Mouse (Mus musculus): ENCODE results near the gene Gabrb2.

Gabrb2 gene

GRCm38 (mm10) chr11:42521960-42522359, 102.4 kb downstream of the Gabrb2 start:
- POLR2A ChIA-PET = no interaction called here
- CTCF ChIA-PET = no interaction called here

- POLR2A ChIA-PET = no interaction called here
- CTCF ChIA-PET = no interaction called here
Measured at GRCm38 (mm10) chr11:42528226-42528881, 108.8 kb downstream of the Gabrb2 start.

- CTCF ChIA-PET = interaction anchor here in 1 of 4 experiments (0.6 kb wide), 1 partner anchor 8 kb away, joined by 3 read pairs; no protein-coding TSS in a partner anchor
- POLR2A ChIA-PET = interaction anchor here in 2 of 4 experiments (0.6 kb wide), 2 partner anchors 90 to 993 kb away, joined by 3 read pairs; no protein-coding TSS in a partner anchor
Measured at GRCm38 (mm10) chr11:42532577-42532976, 113.0 kb downstream of the Gabrb2 start.

GRCm38 (mm10) chr11:42535286-42535685, 115.7 kb downstream of the Gabrb2 start:
- ChIA-PET POLR2A (no interaction called here), CTCF (interaction anchor here in 2 of 4 experiments (0.7 kb wide), 2 partner anchors 95 to 566 kb away, joined by 4 to 9 read pairs; no protein-coding TSS in a partner anchor)

- ChIA-PET CTCF (no interaction called here), POLR2A (no interaction called here)
Measured at GRCm38 (mm10) chr11:42535861-42536260, 116.3 kb downstream of the Gabrb2 start.

- CTCF ChIA-PET = no interaction called here
- POLR2A ChIA-PET = no interaction called here
Measured at GRCm38 (mm10) chr11:42542861-42543260, 123.3 kb downstream of the Gabrb2 start.

- ChIA-PET CTCF (no interaction called here), POLR2A (no interaction called here)
Measured at GRCm38 (mm10) chr11:42566023-42566422, 146.5 kb downstream of the Gabrb2 start.

- ChIA-PET POLR2A (no interaction called here), CTCF (no interaction called here)
Measured at GRCm38 (mm10) chr11:42571467-42571866, 151.9 kb downstream of the Gabrb2 start.

GRCm38 (mm10) chr11:42575146-42575873, 155.8 kb downstream of the Gabrb2 start:
- ChIA-PET CTCF (no interaction called here), POLR2A (no interaction called here)

GRCm38 (mm10) chr11:42579804-42580203, 160.2 kb downstream of the Gabrb2 start:
- CTCF ChIA-PET = no interaction called here
- POLR2A ChIA-PET = no interaction called here

GRCm38 (mm10) chr11:42581123-42581522, 161.6 kb downstream of the Gabrb2 start:
- POLR2A ChIA-PET = no interaction called here
- CTCF ChIA-PET = no interaction called here

GRCm38 (mm10) chr11:42581753-42582152, 162.2 kb downstream of the Gabrb2 start:
- POLR2A ChIA-PET = no interaction called here

GRCm38 (mm10) chr11:42592418-42592817, 172.9 kb downstream of the Gabrb2 start:
- CTCF ChIA-PET = no interaction called here
- POLR2A ChIA-PET = no interaction called here

More at GRCm38 (mm10) chr11:42581753-42582152, 162.2 kb downstream of the Gabrb2 start:
- CTCF ChIA-PET = no interaction called here

GRCm38 (mm10) chr11:42606225-42606624, 186.7 kb downstream of the Gabrb2 start:
- ChIA-PET POLR2A (no interaction called here), CTCF (no interaction called here)

GRCm38 (mm10) chr11:42609128-42609763, 189.7 kb downstream of the Gabrb2 start:
- POLR2A ChIA-PET = no interaction called here
- CTCF ChIA-PET = no interaction called here

- ChIA-PET CTCF (no interaction called here), POLR2A (interaction anchor here in 1 of 4 experiments (0.7 kb wide), 1 partner anchor 1855 kb away, joined by 3 read pairs; no protein-coding TSS in a partner anchor)
Measured at GRCm38 (mm10) chr11:42618195-42618594, 198.6 kb downstream of the Gabrb2 start.

- CTCF ChIA-PET = no interaction called here
Measured at GRCm38 (mm10) chr11:42621109-42621508, 201.6 kb downstream of the Gabrb2 start.

GRCm38 (mm10) chr11:42650111-42650510, 230.6 kb downstream of the Gabrb2 start:
- CTCF ChIA-PET = no interaction called here
- POLR2A ChIA-PET = interaction anchor here in 1 of 4 experiments (0.5 kb wide), 1 partner anchor 251 kb away, joined by 3 read pairs; no protein-coding TSS in a partner anchor

More at GRCm38 (mm10) chr11:42621109-42621508, 201.6 kb downstream of the Gabrb2 start:
- POLR2A ChIA-PET = no interaction called here

GRCm38 (mm10) chr11:42651572-42651971, 232.0 kb downstream of the Gabrb2 start:
- POLR2A ChIA-PET = no interaction called here
- CTCF ChIA-PET = interaction anchor here in 1 of 4 experiments (0.6 kb wide), 1 partner anchor 283 kb away, joined by 4 read pairs; no protein-coding TSS in a partner anchor

GRCm38 (mm10) chr11:42654189-42654588, 234.6 kb downstream of the Gabrb2 start:
- POLR2A ChIA-PET = interaction anchor here in 1 of 4 experiments (0.5 kb wide), 1 partner anchor 688 kb away, joined by 5 read pairs; no protein-coding TSS in a partner anchor
- CTCF ChIA-PET = no interaction called here

Measured in embryonic stem cell, embryonic (primary cell).